8 mouse cellular contexts compared by ENCODE assay signal in genomic region chr7:37369698-37370097, GRCm38 (mm10).
DNase-seq lines count a peak whose midpoint lies in the region; ATAC-seq lines count a peak whose summit lies in the region.

No protein-coding gene starts in this region.

- H3K4me3 ChIP-seq in heart, embryonic 15.5 days, result no peak overlapping the region
- H3K4me3 ChIP-seq in midbrain, embryonic 10.5 days, result no peak overlapping the region
- H3K4me3 ChIP-seq in midbrain, embryonic 15.5 days, result no peak overlapping the region
- no peak overlapping the region for H3K4me3 ChIP-seq in kidney, embryonic 14.5 days (ENCODE audit: low read length)

- peaks cover 6% of the 10 kb centered on the region; the same call in 1 of the 2 replicates for H3K27me3 ChIP-seq in heart, embryonic 15.5 days
- H3K27me3 ChIP-seq in midbrain, embryonic 10.5 days (ENCODE audit: low read depth, poor library complexity, severe bottlenecking), result no peaks in the 10 kb centered on the region; the same call in 1 of the 2 replicates
- H3K27me3 ChIP-seq in midbrain, embryonic 15.5 days (replicated peaks), result no peaks in the 10 kb centered on the region
- no peaks in the 10 kb centered on the region for H3K27me3 ChIP-seq in kidney, embryonic 14.5 days (ENCODE audit: control insufficient read depth, insufficient read depth, low read length)

- no peak overlapping the region for H3K4me2 ChIP-seq in heart, embryonic 15.5 days
- no peak overlapping the region for H3K4me2 ChIP-seq in midbrain, embryonic 15.5 days
- H3K4me2 ChIP-seq in kidney, embryonic 14.5 days (replicated peaks; ENCODE audit: low read depth, low read length), result no peak overlapping the region

- no peak overlapping the region for H3K9ac ChIP-seq in heart, embryonic 15.5 days
- H3K9ac ChIP-seq in midbrain, embryonic 15.5 days, result no peak overlapping the region
- no peak overlapping the region for H3K9ac ChIP-seq in kidney, embryonic 14.5 days (ENCODE audit: low read depth, low read length)

- ATAC-seq in heart, embryonic 15.5 days (replicated peaks; ENCODE audit: insufficient number of reproducible peaks, insufficient read depth, low FRiP score, low read depth), result peak; percentile 28; the same call in 1 of the 2 replicates
- ATAC-seq in midbrain, embryonic 15.5 days (replicated peaks), result no peak
- no peak for ATAC-seq in kidney, embryonic 14.5 days (ENCODE audit: low FRiP score, low TSS enrichment)

- no peaks in the 10 kb centered on the region for H3K9me3 ChIP-seq in heart, embryonic 15.5 days (replicated peaks)
- no peaks in the 10 kb centered on the region for H3K9me3 ChIP-seq in midbrain, embryonic 10.5 days (replicated peaks)
- no peaks in the 10 kb centered on the region for H3K9me3 ChIP-seq in midbrain, embryonic 15.5 days
- no peaks in the 10 kb centered on the region for H3K9me3 ChIP-seq in kidney, embryonic 14.5 days (ENCODE audit: control insufficient read depth, low read length)

- no peak for DNase-seq in heart, adult 8-10 months (ENCODE audit: low spot score)
- peak; percentile 55 for DNase-seq in midbrain, embryonic 10.5 days (ENCODE audit: low spot score)
- DNase-seq in embryo, embryonic 10.5 days (ENCODE audit: low spot score), result peak; percentile 61
- DNase-seq in thymus, postnatal 25 days, result peak; percentile 20
- no peak for DNase-seq in frontal cortex, adult 2 months (ENCODE audit: extremely low spot score in 1 of 2, low spot score in 1 of 2)

- no peaks in the 10 kb centered on the region for H3K36me3 ChIP-seq in heart, embryonic 15.5 days
- H3K36me3 ChIP-seq in midbrain, embryonic 10.5 days, result no peaks in the 10 kb centered on the region
- H3K36me3 ChIP-seq in midbrain, embryonic 15.5 days (replicated peaks), result no peaks in the 10 kb centered on the region
- no peaks in the 10 kb centered on the region for H3K36me3 ChIP-seq in kidney, embryonic 14.5 days (ENCODE audit: control insufficient read depth, insufficient read depth, low read length)

- 50% methylated on average over 4 of the region's 4 CpGs for WGBS in heart, embryonic 15.5 days
- WGBS in midbrain, embryonic 10.5 days, result 40% methylated on average over 4 of the region's 4 CpGs
- WGBS in midbrain, embryonic 15.5 days, result 52% methylated on average over 4 of the region's 4 CpGs
- WGBS in kidney, embryonic 14.5 days, result 52% methylated on average over 4 of the region's 4 CpGs

- H3K4me1 ChIP-seq in heart, embryonic 15.5 days (replicated peaks), result no peaks in the 10 kb centered on the region
- H3K4me1 ChIP-seq in midbrain, embryonic 10.5 days, result peaks cover 38% of the 10 kb centered on the region
- 0 out of 2 replicates have a peak, but pooled peaks cover 5% of the 10 kb centered on the region for H3K4me1 ChIP-seq in midbrain, embryonic 15.5 days
- 0 out of 2 replicates have a peak, but pooled peaks cover 4% of the 10 kb centered on the region for H3K4me1 ChIP-seq in kidney, embryonic 14.5 days (ENCODE audit: control insufficient read depth, insufficient read depth, low read length)

- no peak overlapping the region for H3K27ac ChIP-seq in heart, embryonic 15.5 days
- peak overlapping the region; percentile 47; the same call in 1 of the 2 replicates for H3K27ac ChIP-seq in midbrain, embryonic 10.5 days (replicated peaks)
- H3K27ac ChIP-seq in midbrain, embryonic 15.5 days, result no peak overlapping the region
- H3K27ac ChIP-seq in kidney, embryonic 14.5 days (ENCODE audit: low read depth, low read length), result no peak overlapping the region

Comparison
In these comparisons a context has a peak if more than half of its experiments do, and no peak if none do; other contexts are left out.
1. DNase-seq: peak in midbrain, embryonic 10.5 days (single experiment), embryo, embryonic 10.5 days (single experiment) and thymus, postnatal 25 days (single experiment); none in heart, adult 8-10 months (single experiment) and frontal cortex, adult 2 months (0 of 2).